Mouse (Mus musculus) stomach, embryonic 16.5 days (tissue): ENCODE data around the gene Gm13305. TPM values are rescaled to one million over a fixed set of nuclear protein-coding genes. Genes with fewer than 3 reads are reported as not detected.

ENCODE experiments used
- polyA plus RNA-seq: library from polyadenylated mRNA; unstranded; fragments of >200 nt; fragmentation: Nextera tagmentation; extraction: Ambion mirVana; gene quantifications from 2 replicates; pipeline ENCODE4 v1.2.1, GENCODE M21; 2015

The Gm13305 gene
- polyA plus RNA-seq, 1 experiment from 2014 or later, result 0.30 TPM

Other genes with a start within 250 kb of the Gm13305 start
- gene Gm20878, start 227.0 kb downstream of the Gm13305 start, polyA plus RNA-seq, result 2.5 and 2.8 TPM in 2 replicates
- gene Fam205a4, start 202.5 kb downstream of the Gm13305 start, polyA plus RNA-seq, result 0.22 and 0.31 TPM in 2 replicates
- not detected in 2 replicates for gene Gm21093, start 133.9 kb downstream of the Gm13305 start, polyA plus RNA-seq
- not detected in 2 replicates for gene Gm3893, start 77.4 kb downstream of the Gm13305 start, polyA plus RNA-seq
- 2.4 and 16.3 TPM in 2 replicates for gene Gm13304, start 53.8 kb downstream of the Gm13305 start, polyA plus RNA-seq
- gene Gm13306, start 15.2 kb downstream of the Gm13305 start, polyA plus RNA-seq, result 0.37 TPM in 1 of 2 replicates, not detected in the other
- not detected in 2 replicates for gene Gm10600, start 72.0 kb upstream of the Gm13305 start, polyA plus RNA-seq
- gene Ccl21b, start 87.2 kb upstream of the Gm13305 start, polyA plus RNA-seq, result not detected in 2 replicates
- not detected in 2 replicates for gene Gm21953, start 125.7 kb upstream of the Gm13305 start, polyA plus RNA-seq
- not detected in 2 replicates for gene Fam205a3, start 149.7 kb upstream of the Gm13305 start, polyA plus RNA-seq